Mouse (Mus musculus): ENCODE results near the gene C130026I21Rik. TPM values are rescaled to one million over a fixed set of nuclear protein-coding genes. Genes with fewer than 3 reads are reported as not detected.
"Not testable (repeated sequence)": the region's sequence is repeated elsewhere in the genome, so short reads cannot be mapped to it uniquely, and the experiment has no call there.

The C130026I21Rik gene
- polyA plus RNA-seq, 1 experiment = 4.4 TPM

DNA sequence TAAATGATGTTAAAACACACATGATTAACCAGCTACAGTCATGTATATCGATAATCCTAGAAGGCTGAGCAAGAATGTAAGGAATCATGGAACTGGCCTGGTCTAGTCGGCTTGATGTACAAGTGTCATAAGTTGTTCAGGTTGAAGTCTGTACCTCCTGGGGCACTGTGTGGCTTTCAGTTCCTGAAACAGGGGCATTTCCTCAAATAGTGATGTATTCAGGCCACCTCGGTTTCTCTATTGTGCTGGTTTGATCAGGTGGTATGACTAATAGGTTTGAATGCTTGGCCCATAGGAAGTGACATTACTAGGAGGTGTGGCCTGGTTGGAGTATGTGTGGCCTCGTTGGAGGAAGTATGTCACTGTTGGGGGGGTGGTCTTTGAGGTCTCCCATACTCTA is 236.0 kb downstream of the C130026I21Rik start:
- not testable (repeated sequence) for H3K27ac ChIP-seq (ENCODE audit: control insufficient read depth, insufficient read depth, low read length); H3K36me3 ChIP-seq (ENCODE audit: control insufficient read depth, insufficient read depth, low read length); H3K27me3 ChIP-seq (ENCODE audit: control insufficient read depth, insufficient read depth, low read length); H3K4me1 ChIP-seq (replicated peaks; ENCODE audit: control insufficient read depth, insufficient read depth, low read length); H3K4me3 ChIP-seq (ENCODE audit: control insufficient read depth, insufficient read depth, low read length); DNase-seq
- 78% methylated on average over 4 of the region's 4 CpGs for WGBS

DNA sequence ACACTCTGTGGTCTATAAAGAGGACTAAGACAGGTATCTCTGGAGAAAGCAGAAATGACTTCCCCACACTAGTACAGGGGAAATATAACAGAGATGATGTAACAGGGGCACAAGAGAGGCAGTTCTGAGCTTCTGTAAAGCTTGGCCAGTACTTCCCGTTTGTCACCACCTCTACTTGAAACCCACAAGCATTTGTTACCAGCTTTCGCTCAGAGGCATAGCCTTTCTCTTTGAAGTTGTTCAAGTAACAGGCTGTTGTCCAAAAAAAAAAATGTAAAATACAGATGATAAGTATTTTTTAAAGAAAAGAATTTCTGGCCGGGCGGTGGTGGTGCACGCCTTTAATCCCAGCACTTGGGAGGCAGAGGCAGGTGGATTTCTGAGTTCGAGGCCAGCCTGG is 236.8 kb downstream of the C130026I21Rik start:
- H3K27me3 ChIP-seq (ENCODE audit: control insufficient read depth, insufficient read depth, low read length); H3K36me3 ChIP-seq (ENCODE audit: control insufficient read depth, insufficient read depth, low read length); DNase-seq; H3K4me3 ChIP-seq (ENCODE audit: control insufficient read depth, insufficient read depth, low read length); H3K4me1 ChIP-seq (replicated peaks; ENCODE audit: control insufficient read depth, insufficient read depth, low read length); H3K27ac ChIP-seq (ENCODE audit: control insufficient read depth, insufficient read depth, low read length): not testable (repeated sequence)
- 87% methylated on average over 5 of the region's 6 CpGs for WGBS

DNA sequence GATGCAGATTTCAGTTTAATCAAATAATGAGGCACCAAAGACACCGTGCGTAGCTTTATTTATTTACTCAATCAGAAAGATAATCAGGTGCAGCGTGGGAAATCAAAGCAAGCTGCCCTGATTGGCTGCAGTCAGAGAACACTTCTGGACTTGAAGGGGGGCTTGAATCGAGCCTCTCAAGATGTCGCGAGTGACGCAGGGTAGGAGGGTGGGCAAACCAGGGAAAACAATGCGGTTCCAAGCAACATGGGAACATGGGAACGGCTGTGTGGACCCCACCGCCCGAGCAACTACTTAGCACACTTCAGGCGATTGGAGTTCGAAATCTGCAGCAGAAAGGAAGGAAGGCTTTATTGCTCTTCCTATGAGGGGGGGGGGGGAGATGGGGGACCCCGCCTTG is 240.2 kb downstream of the C130026I21Rik start:
- H3K27ac ChIP-seq (ENCODE audit: control insufficient read depth, insufficient read depth, low read length); H3K27me3 ChIP-seq (ENCODE audit: control insufficient read depth, insufficient read depth, low read length); H3K36me3 ChIP-seq (ENCODE audit: control insufficient read depth, insufficient read depth, low read length); DNase-seq; H3K4me1 ChIP-seq (replicated peaks; ENCODE audit: control insufficient read depth, insufficient read depth, low read length); H3K4me3 ChIP-seq (ENCODE audit: control insufficient read depth, insufficient read depth, low read length): not testable (repeated sequence)
- 75% methylated on average over 13 of the region's 14 CpGs for WGBS

DNA sequence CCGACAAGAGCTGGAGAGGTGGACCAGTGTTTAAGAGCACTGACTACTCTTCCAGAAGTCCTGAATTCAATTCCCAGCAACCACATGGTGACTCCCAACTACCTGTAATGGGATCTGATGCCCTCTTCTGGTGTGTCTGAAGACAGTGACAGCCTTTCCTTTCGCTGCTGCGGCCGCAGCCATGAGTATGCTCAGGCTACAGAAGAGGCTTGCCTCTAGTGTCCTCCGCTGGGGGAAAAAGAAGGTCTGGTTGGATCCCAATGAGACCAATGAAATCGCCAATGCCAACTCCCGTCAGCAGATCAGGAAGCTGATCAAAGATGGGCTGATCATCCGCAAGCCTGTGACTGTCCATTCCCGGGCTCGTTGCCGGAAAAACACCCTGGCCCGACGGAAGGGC is 258.4 kb downstream of the C130026I21Rik start:
- 96% methylated on average over 13 of the region's 13 CpGs for WGBS
- not testable (repeated sequence) for H3K27me3 ChIP-seq (ENCODE audit: control insufficient read depth, insufficient read depth, low read length); H3K36me3 ChIP-seq (ENCODE audit: control insufficient read depth, insufficient read depth, low read length); DNase-seq; H3K4me3 ChIP-seq (ENCODE audit: control insufficient read depth, insufficient read depth, low read length); H3K4me1 ChIP-seq (replicated peaks; ENCODE audit: control insufficient read depth, insufficient read depth, low read length); H3K27ac ChIP-seq (ENCODE audit: control insufficient read depth, insufficient read depth, low read length)

DNA sequence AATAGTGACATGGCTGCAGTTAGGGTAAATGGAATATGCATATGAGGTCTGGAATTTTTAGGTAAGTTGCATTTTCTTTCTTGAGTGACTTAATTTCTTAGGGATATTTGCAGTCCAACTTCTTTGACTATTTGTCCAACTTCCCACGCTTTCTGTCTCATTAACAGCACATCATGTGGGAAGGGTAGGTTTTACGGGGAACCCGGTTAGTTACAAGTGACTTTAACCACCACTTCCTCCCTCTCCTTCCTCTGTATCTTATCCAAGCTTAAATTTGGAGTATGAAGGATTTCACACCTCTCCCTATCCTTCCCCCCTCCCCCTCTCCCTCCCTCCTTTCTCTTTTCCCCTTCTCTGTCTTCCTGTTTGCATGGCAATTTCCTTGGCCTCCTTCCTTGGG is 259.4 kb downstream of the C130026I21Rik start:
- 92% methylated on average over 3 of the region's 3 CpGs for WGBS
- H3K4me1 ChIP-seq (replicated peaks; ENCODE audit: control insufficient read depth, insufficient read depth, low read length); H3K27me3 ChIP-seq (ENCODE audit: control insufficient read depth, insufficient read depth, low read length); H3K36me3 ChIP-seq (ENCODE audit: control insufficient read depth, insufficient read depth, low read length); H3K4me3 ChIP-seq (ENCODE audit: control insufficient read depth, insufficient read depth, low read length); DNase-seq; H3K27ac ChIP-seq (ENCODE audit: control insufficient read depth, insufficient read depth, low read length): not testable (repeated sequence)

DNA sequence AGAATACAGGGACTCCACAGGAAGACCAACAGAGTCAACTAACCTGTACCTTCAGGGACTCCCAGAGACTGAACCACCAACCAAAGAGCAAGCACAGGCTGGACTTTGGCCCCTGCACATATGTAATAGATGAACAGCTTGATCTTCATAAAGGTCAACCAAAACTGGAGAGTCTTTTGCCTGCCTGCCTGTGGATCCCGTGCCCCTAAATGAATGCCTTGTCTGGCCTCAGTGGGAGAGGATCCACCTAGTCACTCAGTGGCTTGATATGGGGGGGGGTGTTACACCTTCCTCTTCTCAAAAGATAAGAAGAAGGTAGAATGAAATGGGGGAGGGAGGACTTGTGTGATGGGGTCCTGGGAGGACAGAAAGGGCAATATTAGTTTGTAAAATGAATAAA is 262.6 kb downstream of the C130026I21Rik start:
- H3K36me3 ChIP-seq (ENCODE audit: control insufficient read depth, insufficient read depth, low read length); H3K4me3 ChIP-seq (ENCODE audit: control insufficient read depth, insufficient read depth, low read length); H3K4me1 ChIP-seq (replicated peaks; ENCODE audit: control insufficient read depth, insufficient read depth, low read length); H3K27me3 ChIP-seq (ENCODE audit: control insufficient read depth, insufficient read depth, low read length); DNase-seq; H3K27ac ChIP-seq (ENCODE audit: control insufficient read depth, insufficient read depth, low read length): not testable (repeated sequence)
- WGBS = 75% methylated on average over 1 of the region's 1 CpGs

DNA sequence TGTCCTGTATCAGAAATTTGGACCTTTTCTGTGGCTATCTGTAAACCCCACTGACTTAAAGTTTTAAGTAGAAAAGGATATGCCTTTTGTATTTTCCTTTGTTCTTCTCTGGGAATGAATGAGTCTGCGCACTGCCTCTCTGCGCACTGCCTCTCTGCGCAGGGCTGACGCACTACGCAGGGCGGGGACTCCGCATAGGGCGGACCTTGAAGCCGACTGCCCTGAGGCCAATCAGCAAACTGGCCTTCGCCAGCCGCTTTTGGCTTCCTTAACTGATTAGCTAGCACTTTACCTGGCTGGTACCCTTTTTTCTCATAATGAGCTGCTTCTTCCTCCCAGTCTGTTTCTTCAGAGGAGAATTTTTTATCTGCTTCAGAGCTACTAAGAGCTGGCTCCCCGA is 271.1 kb downstream of the C130026I21Rik start:
- 98% methylated on average over 8 of the region's 12 CpGs for WGBS
- H3K36me3 ChIP-seq (ENCODE audit: control insufficient read depth, insufficient read depth, low read length); H3K27ac ChIP-seq (ENCODE audit: control insufficient read depth, insufficient read depth, low read length); H3K27me3 ChIP-seq (ENCODE audit: control insufficient read depth, insufficient read depth, low read length); H3K4me1 ChIP-seq (replicated peaks; ENCODE audit: control insufficient read depth, insufficient read depth, low read length); H3K4me3 ChIP-seq (ENCODE audit: control insufficient read depth, insufficient read depth, low read length); DNase-seq: not testable (repeated sequence)

DNA sequence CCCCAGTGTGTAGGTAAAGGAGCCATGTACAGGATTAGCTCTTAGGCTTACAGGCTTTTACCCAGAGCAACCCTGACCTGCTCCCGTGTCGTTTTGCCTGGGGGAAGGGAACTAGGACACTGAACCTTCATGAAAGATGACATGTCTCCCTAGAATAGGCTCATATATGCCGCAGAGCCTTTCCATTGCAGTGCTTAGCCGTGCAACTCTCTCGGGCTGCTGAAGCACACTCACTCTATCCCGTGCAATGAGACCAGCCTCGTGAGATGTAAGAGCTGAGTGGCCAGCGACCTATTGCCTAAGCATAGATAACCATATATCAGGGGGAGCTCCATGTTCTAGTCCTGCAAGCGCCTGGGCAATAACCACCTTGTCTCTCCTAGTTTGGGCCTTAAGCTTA is 274.1 kb downstream of the C130026I21Rik start:
- H3K27me3 ChIP-seq (ENCODE audit: control insufficient read depth, insufficient read depth, low read length); H3K36me3 ChIP-seq (ENCODE audit: control insufficient read depth, insufficient read depth, low read length); DNase-seq; H3K4me1 ChIP-seq (replicated peaks; ENCODE audit: control insufficient read depth, insufficient read depth, low read length); H3K4me3 ChIP-seq (ENCODE audit: control insufficient read depth, insufficient read depth, low read length); H3K27ac ChIP-seq (ENCODE audit: control insufficient read depth, insufficient read depth, low read length): not testable (repeated sequence)
- WGBS = 87% methylated on average over 7 of the region's 9 CpGs

DNA sequence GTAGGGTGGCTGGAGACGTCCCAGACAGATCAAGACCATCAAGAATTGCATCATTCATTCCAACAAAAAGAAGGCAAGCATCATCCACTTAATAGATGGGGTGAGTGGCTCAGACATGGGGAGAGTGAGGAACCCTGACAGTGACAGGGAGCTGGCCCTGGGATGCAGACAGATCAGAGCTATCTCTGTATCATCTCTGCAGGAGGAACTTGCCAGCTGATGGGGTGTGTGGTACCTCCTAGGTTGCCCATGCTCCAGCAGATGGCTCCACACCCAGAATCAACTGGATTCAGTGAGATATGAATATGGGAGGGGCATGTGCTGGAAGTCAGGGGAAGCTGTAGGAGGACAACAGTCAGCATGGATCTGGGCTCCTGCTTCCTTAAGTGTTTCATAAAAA is 275.9 kb downstream of the C130026I21Rik start:
- not testable (repeated sequence) for H3K27me3 ChIP-seq (ENCODE audit: control insufficient read depth, insufficient read depth, low read length); H3K27ac ChIP-seq (ENCODE audit: control insufficient read depth, insufficient read depth, low read length); H3K4me3 ChIP-seq (ENCODE audit: control insufficient read depth, insufficient read depth, low read length); DNase-seq; H3K4me1 ChIP-seq (replicated peaks; ENCODE audit: control insufficient read depth, insufficient read depth, low read length); H3K36me3 ChIP-seq (ENCODE audit: control insufficient read depth, insufficient read depth, low read length)
- no CpG with 5 or more reads among the region's 1 CpGs for WGBS

DNA sequence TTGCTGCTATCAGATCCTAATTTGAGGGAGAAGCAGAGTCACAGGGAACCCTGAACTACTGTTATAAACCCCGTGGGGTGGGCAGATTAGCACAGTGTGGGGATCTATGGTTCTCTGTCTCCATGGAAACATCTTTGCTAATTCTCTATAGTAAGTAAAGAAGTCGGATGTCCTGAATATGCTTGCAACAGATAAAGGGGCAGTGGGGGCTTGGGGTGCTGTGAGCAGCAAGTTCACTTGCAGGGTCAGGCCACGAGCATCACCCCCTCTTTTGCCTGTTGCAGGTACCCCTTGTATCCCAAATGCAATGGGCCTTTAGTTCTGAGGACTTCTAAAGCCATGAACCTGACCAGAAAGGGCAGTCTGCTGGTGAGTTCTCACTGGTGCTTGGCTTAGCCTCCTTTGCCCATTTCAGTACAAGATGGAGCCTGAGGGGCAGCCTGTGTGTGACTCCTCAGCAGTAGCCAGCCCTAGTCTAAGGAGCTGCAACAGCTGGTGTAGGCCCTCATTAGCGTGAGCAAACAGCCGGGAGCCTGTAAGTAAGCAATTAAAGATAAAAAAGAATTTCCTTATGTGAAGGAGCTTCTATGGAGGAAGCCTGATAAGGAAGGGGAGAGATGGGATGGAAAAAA is 276.6 kb downstream of the C130026I21Rik start:
- not testable (repeated sequence) for H3K27ac ChIP-seq (ENCODE audit: control insufficient read depth, insufficient read depth, low read length); H3K4me1 ChIP-seq (replicated peaks; ENCODE audit: control insufficient read depth, insufficient read depth, low read length); H3K4me3 ChIP-seq (ENCODE audit: control insufficient read depth, insufficient read depth, low read length); H3K27me3 ChIP-seq (ENCODE audit: control insufficient read depth, insufficient read depth, low read length); H3K36me3 ChIP-seq (ENCODE audit: control insufficient read depth, insufficient read depth, low read length); DNase-seq
- WGBS = 50% methylated on average over 2 of the region's 5 CpGs

DNA sequence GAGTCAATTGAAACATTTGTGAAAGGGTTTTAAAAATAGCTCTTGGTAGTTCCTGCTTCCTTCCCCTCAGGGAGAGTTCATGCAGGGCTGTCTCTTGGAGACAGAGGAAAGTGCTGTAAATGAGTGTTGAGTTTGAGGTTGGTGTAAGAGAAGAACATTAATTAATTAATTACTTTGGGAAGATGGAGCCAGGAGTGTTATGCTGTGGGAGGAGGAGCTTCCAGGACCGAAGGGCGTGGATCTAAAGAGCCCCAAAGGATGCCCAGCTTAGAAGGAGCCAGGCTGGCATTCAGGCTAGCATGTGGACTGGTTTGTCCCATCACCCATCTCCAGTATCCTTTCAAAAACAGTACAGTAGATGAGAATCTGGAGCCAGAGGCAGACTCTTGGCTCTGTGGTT is 277.1 kb downstream of the C130026I21Rik start:
- not testable (repeated sequence) for H3K27me3 ChIP-seq (ENCODE audit: control insufficient read depth, insufficient read depth, low read length); H3K4me3 ChIP-seq (ENCODE audit: control insufficient read depth, insufficient read depth, low read length); H3K36me3 ChIP-seq (ENCODE audit: control insufficient read depth, insufficient read depth, low read length); H3K4me1 ChIP-seq (replicated peaks; ENCODE audit: control insufficient read depth, insufficient read depth, low read length); DNase-seq; H3K27ac ChIP-seq (ENCODE audit: control insufficient read depth, insufficient read depth, low read length)
- no CpG with 5 or more reads among the region's 2 CpGs for WGBS

All from thymus, adult 2 months (tissue).